Mouse (Mus musculus) cerebellum, postnatal 10 days (tissue): ENCODE results near the gene Tcp11.

Experiments
- DNase-seq, 2 experiments: peaks; one replicate each; pipeline ENCODE4 v3.0.0; 2021; ENCODE audit warnings: mixed read lengths in 2 of 2

The Tcp11 gene

GRCm38 (mm10) chr17:28080045-28080816 lies at the start of gene Tcp11:
Gene Tcp11, minus strand, starts transcription at chr17:28080639.
- DNase-seq, result peak; percentile 83 to 89

GRCm38 (mm10) chr17:28129796-28130195 lies 49.4 kb upstream of the Tcp11 start:
- no peak for DNase-seq

- no peak for DNase-seq
Measured at GRCm38 (mm10) chr17:28124368-28124767, 43.9 kb upstream of the Tcp11 start.

GRCm38 (mm10) chr17:28123627-28124026 lies 43.2 kb upstream of the Tcp11 start:
- DNase-seq, result no peak

GRCm38 (mm10) chr17:28122949-28123348 lies 42.5 kb upstream of the Tcp11 start:
- DNase-seq, result no peak

- DNase-seq, result no peak
Measured at GRCm38 (mm10) chr17:28120460-28120859, 40.0 kb upstream of the Tcp11 start.

GRCm38 (mm10) chr17:28117451-28118209 lies 37.2 kb upstream of the Tcp11 start:
- DNase-seq, result peak; percentile 63 to 68

GRCm38 (mm10) chr17:28116335-28116734 lies 35.9 kb upstream of the Tcp11 start:
- no peak for DNase-seq

- no peak for DNase-seq
Measured at GRCm38 (mm10) chr17:28112266-28112665, 31.8 kb upstream of the Tcp11 start.

GRCm38 (mm10) chr17:28107275-28107674 lies 26.8 kb upstream of the Tcp11 start:
- no peak for DNase-seq

- DNase-seq, result peak; percentile 36 to 52
Measured at GRCm38 (mm10) chr17:28106352-28106751, 25.9 kb upstream of the Tcp11 start.

GRCm38 (mm10) chr17:28104416-28104815 lies 24.0 kb upstream of the Tcp11 start:
- DNase-seq, result no peak

GRCm38 (mm10) chr17:28101902-28102319 lies 21.5 kb upstream of the Tcp11 start:
- DNase-seq, result no peak

GRCm38 (mm10) chr17:28101284-28101887 lies 20.9 kb upstream of the Tcp11 start:
- no peak for DNase-seq

GRCm38 (mm10) chr17:28100669-28101068 lies 20.2 kb upstream of the Tcp11 start:
- DNase-seq, result no peak

- DNase-seq, result no peak
Measured at GRCm38 (mm10) chr17:28099086-28099485, 18.6 kb upstream of the Tcp11 start.

- DNase-seq, result no peak
Measured at GRCm38 (mm10) chr17:28097308-28097707, 16.9 kb upstream of the Tcp11 start.

GRCm38 (mm10) chr17:28096418-28096817 lies 16.0 kb upstream of the Tcp11 start:
- no peak for DNase-seq

GRCm38 (mm10) chr17:28093837-28094236 lies 13.4 kb upstream of the Tcp11 start:
- no peak for DNase-seq

- DNase-seq, result no peak
Measured at GRCm38 (mm10) chr17:28092297-28092696, 11.9 kb upstream of the Tcp11 start.

- no peak for DNase-seq
Measured at GRCm38 (mm10) chr17:28088718-28089117, 8.3 kb upstream of the Tcp11 start.

- no peak for DNase-seq
Measured at GRCm38 (mm10) chr17:28087430-28087829, 7.0 kb upstream of the Tcp11 start.

- peak; percentile 97 to 99 for DNase-seq
Measured at GRCm38 (mm10) chr17:28084964-28085363, 4.5 kb upstream of the Tcp11 start.
